Mouse (Mus musculus): ENCODE results near the gene Hnrnpa3.

DNA sequence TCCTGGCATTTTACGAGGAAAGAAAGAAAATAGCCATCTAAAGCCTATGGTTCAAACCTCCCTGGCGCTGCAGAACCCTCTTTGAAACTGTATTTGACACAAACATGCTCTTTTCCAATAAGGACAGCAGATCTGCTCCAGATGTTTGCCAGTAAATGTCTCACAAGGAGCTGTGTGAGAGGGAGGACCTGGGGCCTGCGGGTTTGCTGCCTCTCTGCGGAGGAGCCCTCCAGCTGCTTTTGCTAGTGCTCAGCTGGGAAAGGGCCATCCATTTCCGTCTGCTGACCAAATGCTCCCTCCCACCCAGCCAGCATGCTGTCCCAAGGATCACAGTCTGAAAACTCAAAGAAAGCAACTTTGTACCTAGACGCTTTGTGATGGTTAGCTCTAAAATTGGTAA, 40.3 kb upstream of the Hnrnpa3 start:
- TF ChIP-seq CTCF (IDR thresholded peaks at IDR 0.05; ENCODE audit: low read depth) (no peak), EP300 (IDR thresholded peaks at IDR 0.05; ENCODE audit: low read depth) (no peak)

All from heart, postnatal 0 days (tissue).